Mouse (Mus musculus) neural tube, embryonic 14.5 days (tissue): Measurements from ENCODE around the gene Commd6. TPM values are rescaled to one million over a fixed set of nuclear protein-coding genes. Genes with fewer than 3 reads are reported as not detected.
A peak's percentile ranks its signal among the peaks of the same experiment; 100 is the strongest.

Source experiments
- ATAC-seq: fragments of 200-750 bp; cut with Nextera tagmentation; 2 replicates; pipeline ENCODE4 v1.8.0; 2017; ENCODE audit warnings: low read depth, mild to moderate bottlenecking, moderate TSS enrichment, moderate library complexity
- H3K27ac ChIP-seq: fragments of 300-500 bp; sonication (generic); 2 replicates; pipeline ENCODE4 v1.5.1; 2014; ENCODE audit warnings: low read depth, mild to moderate bottlenecking, control low read depth, low read length, moderate library complexity, mixed read lengths
- H3K27me3 ChIP-seq: fragments of 300-500 bp; sonication (generic); 2 replicates; pipeline ENCODE4 v1.6.1; 2014; ENCODE audit warnings: low read length; ENCODE audit not compliant: control insufficient read depth, insufficient read depth
- H3K36me3 ChIP-seq: fragments of 300-500 bp; sonication (generic); 2 replicates; pipeline ENCODE4 v1.6.1; 2014; ENCODE audit warnings: low read length, mixed read lengths; ENCODE audit not compliant: control insufficient read depth, insufficient read depth
- H3K4me1 ChIP-seq: fragments of 300-500 bp; sonication (generic); 2 replicates; pipeline ENCODE4 v1.6.1; 2014; ENCODE audit warnings: low read length; ENCODE audit not compliant: control insufficient read depth, insufficient read depth
- H3K4me2 ChIP-seq: fragments of 300-500 bp; sonication (generic); 2 replicates; pipeline ENCODE4 v1.6.1; 2014; ENCODE audit warnings: mild to moderate bottlenecking, low read depth, low read length, control low read depth
- H3K4me3 ChIP-seq: fragments of 300-500 bp; sonication (generic); 2 replicates; pipeline ENCODE4 v1.5.1; 2014; ENCODE audit warnings: low read depth, low read length, control low read depth, mixed read lengths
- H3K9ac ChIP-seq: fragments of 300-500 bp; sonication (generic); replicated peaks from 2 replicates; pipeline ENCODE4 v1.6.1; 2014; ENCODE audit warnings: low read depth, mild to moderate bottlenecking, control low read depth, low read length, mixed read lengths
- H3K9me3 ChIP-seq: fragments of 300-500 bp; sonication (generic); 2 replicates; pipeline ENCODE4 v1.6.1; 2016; ENCODE audit warnings: low read length; ENCODE audit not compliant: control insufficient read depth
- WGBS: fragments of 180-500 bp; shearing (Covaris S2); extraction: QIAGEN DNeasy Blood & Tissue Kit; methylation state at CpG from one replicate; pipeline ENCODE4 v1.1.7; 2014; 5-methylcytosine and 5-hydroxymethylcytosine counted together
- polyA plus RNA-seq: library from polyadenylated mRNA; unstranded; fragments of >200 nt; fragmentation: Nextera tagmentation; extraction: Ambion mirVana; gene quantifications from 2 replicates; pipeline ENCODE4 v1.2.1, GENCODE M21; 2014

Commd6 gene
- polyA plus RNA-seq, 1 experiment from 2014 or later, result 90.2 TPM

DNA sequence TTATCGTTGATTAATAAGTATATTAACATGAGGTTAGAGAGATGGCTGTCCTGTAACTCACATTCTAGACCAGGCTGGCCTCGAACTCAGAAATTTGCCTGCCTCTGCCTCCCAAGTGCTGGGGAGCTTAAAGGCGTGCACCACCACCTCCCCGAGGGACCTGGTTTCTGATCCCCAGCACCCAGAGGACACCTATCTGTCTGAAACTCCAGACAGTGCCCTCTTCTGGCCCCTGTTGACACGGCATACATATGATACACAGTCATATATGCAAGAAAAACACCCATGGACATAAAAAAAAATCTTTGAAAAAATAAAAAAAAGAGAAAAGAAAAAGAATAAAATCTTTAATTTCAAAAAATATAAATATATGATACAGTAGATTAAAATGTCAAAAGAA, 22.8 kb downstream of the Commd6 start:
- no peak for ATAC-seq
- H3K4me1 ChIP-seq, result no peaks in the 10 kb centered on the region
- WGBS, result 95% methylated on average over 5 of the region's 5 CpGs
- no peak overlapping the region for H3K4me2 ChIP-seq
- no peak overlapping the region for H3K9ac ChIP-seq
- H3K27ac ChIP-seq, result no peak overlapping the region
- H3K27me3 ChIP-seq, result no peaks in the 10 kb centered on the region
- no peaks in the 10 kb centered on the region for H3K36me3 ChIP-seq
- no peak overlapping the region for H3K4me3 ChIP-seq
- H3K9me3 ChIP-seq, result no peaks in the 10 kb centered on the region

DNA sequence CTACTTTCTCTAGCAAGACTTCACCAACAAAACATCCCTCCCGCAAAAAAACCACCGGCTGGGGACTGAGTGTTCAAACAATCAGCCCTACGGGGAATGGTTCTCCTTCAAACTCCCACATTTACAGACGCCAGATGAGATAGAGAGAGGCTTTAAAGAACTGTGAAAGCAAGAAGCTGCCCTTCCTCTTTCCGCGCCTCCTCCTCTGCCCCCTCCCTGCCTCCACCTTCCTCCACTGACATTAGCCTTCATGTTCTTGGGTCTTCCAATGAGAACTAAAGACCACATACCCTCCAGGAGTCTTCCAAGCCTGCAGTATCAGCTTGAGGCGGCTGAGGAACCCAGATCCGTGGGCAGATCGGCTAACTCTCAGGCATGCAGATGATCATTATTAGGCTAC, 24.3 kb downstream of the Commd6 start:
- 86% methylated on average over 9 of the region's 9 CpGs for WGBS
- no peaks in the 10 kb centered on the region for H3K27me3 ChIP-seq
- ATAC-seq, result no peak

GRCm38 (mm10) chr14:101613206-101613605, 27.3 kb downstream of the Commd6 start:
- Histone ChIP-seq H3K9me3 (no peaks in the 10 kb centered on the region), H3K4me2 (no peak overlapping the region), H3K9ac (no peak overlapping the region), H3K4me1 (no peaks in the 10 kb centered on the region), H3K36me3 (no peaks in the 10 kb centered on the region), H3K27me3 (no peaks in the 10 kb centered on the region), H3K27ac (no peak overlapping the region), H3K4me3 (no peak overlapping the region)
- 70% methylated on average over 1 of the region's 1 CpGs for WGBS
- no peak for ATAC-seq

More for the DNA sequence above, 24.3 kb downstream of the Commd6 start:
- Histone ChIP-seq H3K4me1 (no peaks in the 10 kb centered on the region), H3K9me3 (no peaks in the 10 kb centered on the region), H3K27ac (no peak overlapping the region), H3K4me3 (no peak overlapping the region), H3K9ac (no peak overlapping the region), H3K4me2 (no peak overlapping the region), H3K36me3 (no peaks in the 10 kb centered on the region)

- no peak overlapping the region for H3K4me2 ChIP-seq
- no peaks in the 10 kb centered on the region for H3K4me1 ChIP-seq
- H3K9me3 ChIP-seq, result no peaks in the 10 kb centered on the region
- no peak for ATAC-seq
- no peaks in the 10 kb centered on the region for H3K36me3 ChIP-seq
- no peak overlapping the region for H3K9ac ChIP-seq
- no peak overlapping the region for H3K4me3 ChIP-seq
- WGBS, result 85% methylated on average over 10 of the region's 10 CpGs
- H3K27ac ChIP-seq, result no peak overlapping the region
- H3K27me3 ChIP-seq, result no peaks in the 10 kb centered on the region
Observed at GRCm38 (mm10) chr14:101610701-101611100, 29.8 kb downstream of the Commd6 start.

- no peaks in the 10 kb centered on the region for H3K4me1 ChIP-seq
- H3K4me3 ChIP-seq, result peak within 1 kb of the TSS; percentile 88
- under 1% methylated on average over 60 of the region's 62 CpGs for WGBS
- H3K4me2 ChIP-seq, result peak within 1 kb of the TSS; percentile 98
- H3K27ac ChIP-seq, result peak within 1 kb of the TSS; percentile 28; the same call in 1 of the 2 replicates
- H3K36me3 ChIP-seq, result no peaks in the 10 kb centered on the region
- peak; percentile 87 for ATAC-seq
- H3K9ac ChIP-seq, result peak within 1 kb of the TSS; percentile 86
- no peaks in the 10 kb centered on the region for H3K27me3 ChIP-seq
- H3K9me3 ChIP-seq, result no peaks in the 10 kb centered on the region
Observed at GRCm38 (mm10) chr14:101608519-101609368, 31.7 kb downstream of the Commd6 start, which contains the start of gene Tbc1d4. TSS of gene Tbc1d4 (minus strand) at chr14:101609191.

DNA sequence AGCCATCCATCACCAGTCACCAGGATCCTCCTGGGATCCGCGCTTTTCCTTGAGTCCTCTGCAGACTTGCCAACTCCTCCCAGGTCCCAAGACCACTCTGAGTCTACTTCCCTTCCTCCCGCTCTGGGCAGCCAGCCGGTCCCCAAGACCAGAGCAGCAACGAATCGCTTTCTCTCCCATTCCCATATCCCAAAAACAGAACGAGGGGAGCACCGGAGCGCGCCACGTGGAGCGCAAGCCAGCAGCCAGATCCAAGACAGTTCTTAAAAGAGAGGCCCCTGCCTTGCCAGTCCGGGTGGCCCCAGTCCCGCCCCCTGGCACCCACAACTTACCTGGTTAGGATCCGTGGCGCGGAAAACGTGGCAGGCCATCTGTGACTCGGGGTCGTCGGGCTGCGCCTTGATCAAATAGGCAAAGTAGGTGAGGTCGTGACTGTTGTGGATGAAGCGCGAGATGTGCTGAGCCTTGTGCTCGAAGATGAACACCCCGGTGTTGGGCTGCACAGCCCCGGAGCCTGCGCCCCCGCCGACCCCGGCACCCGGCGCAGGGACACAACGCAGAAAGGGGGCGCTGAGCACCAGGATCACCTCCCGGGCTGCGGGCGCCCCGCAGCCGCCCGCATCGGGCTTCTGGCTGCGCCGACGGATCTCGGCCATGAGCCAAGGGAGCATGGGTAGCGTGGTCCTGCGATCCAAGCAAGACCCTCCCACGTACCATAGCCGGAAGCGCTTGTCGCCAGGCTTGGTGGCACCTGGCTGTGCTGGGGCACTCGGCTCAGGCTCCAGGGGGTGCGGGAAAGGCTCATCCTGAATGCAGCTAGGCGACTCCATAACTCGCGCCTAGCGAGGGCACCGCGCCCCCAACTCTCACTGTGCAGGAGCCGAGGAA, 32.6 kb downstream of the Commd6 start:
- ATAC-seq, result peak; percentile 62

DNA sequence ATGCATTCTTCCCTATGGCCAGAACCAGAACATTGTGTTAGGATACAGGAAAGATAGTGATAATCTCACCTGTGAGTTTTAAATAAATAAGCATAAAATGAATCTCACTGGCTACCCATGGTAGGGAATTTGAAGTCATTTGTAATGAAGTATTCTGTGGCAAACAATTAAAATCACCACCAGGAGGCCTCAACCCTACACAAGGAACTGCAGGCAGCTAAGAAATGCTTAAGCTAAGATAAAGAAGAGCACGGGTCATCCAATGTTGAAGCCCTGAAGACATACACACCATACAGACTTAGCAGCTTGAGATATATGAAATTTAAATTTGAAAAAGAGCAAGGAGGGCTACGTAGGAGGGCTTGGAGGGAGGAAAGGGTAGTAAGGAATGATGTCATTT, 34.6 kb downstream of the Commd6 start:
- H3K4me2 ChIP-seq, result no peak overlapping the region
- WGBS, result 70% methylated on average over 2 of the region's 2 CpGs

More for the DNA sequence above, 32.6 kb downstream of the Commd6 start:
- Histone ChIP-seq H3K9ac (peak overlapping the region; percentile 86), H3K4me3 (peak overlapping the region; percentile 88), H3K36me3 (no peaks in the 10 kb centered on the region), H3K4me2 (peak overlapping the region; percentile 98), H3K9me3 (no peaks in the 10 kb centered on the region), H3K27ac (peak overlapping the region; percentile 28; the same call in 1 of the 2 replicates), H3K4me1 (no peaks in the 10 kb centered on the region), H3K27me3 (no peaks in the 10 kb centered on the region)
- WGBS, result under 1% methylated on average over 59 of the region's 62 CpGs

GRCm38 (mm10) chr14:101602851-101603250, 37.6 kb downstream of the Commd6 start:
- Histone ChIP-seq H3K27ac (no peak overlapping the region), H3K9ac (no peak overlapping the region), H3K4me2 (no peak overlapping the region), H3K4me1 (no peaks in the 10 kb centered on the region), H3K4me3 (no peak overlapping the region), H3K9me3 (no peaks in the 10 kb centered on the region), H3K27me3 (no peaks in the 10 kb centered on the region), H3K36me3 (no peaks in the 10 kb centered on the region)
- WGBS, result 40% methylated on average over 3 of the region's 3 CpGs
- ATAC-seq, result no peak

More for the DNA sequence above, 34.6 kb downstream of the Commd6 start:
- ATAC-seq, result no peak
- H3K27ac ChIP-seq, result no peak overlapping the region
- H3K4me1 ChIP-seq, result no peaks in the 10 kb centered on the region
- no peaks in the 10 kb centered on the region for H3K9me3 ChIP-seq
- no peaks in the 10 kb centered on the region for H3K27me3 ChIP-seq
- no peak overlapping the region for H3K4me3 ChIP-seq
- H3K36me3 ChIP-seq, result no peaks in the 10 kb centered on the region
- H3K9ac ChIP-seq, result no peak overlapping the region
